In genomic region chr7:28765211-28765610, GRCm38 (mm10) we compare ENCODE assay signal across 9 mouse cellular contexts. TPM values are rescaled to one million over a fixed set of nuclear protein-coding genes. Genes with fewer than 3 reads are reported as not detected.
DNase-seq lines count a peak whose midpoint lies in the region; ATAC-seq and TF ChIP-seq lines count a peak whose summit lies in the region.
"Had no signal": no experiment of that assay in that cellular context is flagged by ENCODE, and none has a peak within 500 bp of the region (broad histone marks: within the 10 kb centered on the region; RNA-seq: fewer than 3 reads in every experiment).

No protein-coding gene starts in this region.

- no peaks in the 10 kb centered on the region for H3K27me3 ChIP-seq in forebrain, embryonic 10.5 days (ENCODE audit: poor library complexity, severe bottlenecking)
- no peaks in the 10 kb centered on the region for H3K27me3 ChIP-seq in liver, embryonic 12.5 days (replicated peaks)

- H3K36me3 ChIP-seq in forebrain, embryonic 10.5 days (replicated peaks), result peaks cover 25% of the 10 kb centered on the region
- H3K36me3 ChIP-seq in liver, embryonic 12.5 days, result peaks cover 31% of the 10 kb centered on the region

- DNase-seq in gastrocnemius, adult 2 months, result no peak
- no peak for DNase-seq in gastrocnemius, postnatal 14 days
- DNase-seq in 3T3-L1 (ENCODE audit: low read depth, low spot score), result peak; percentile 27
- no peak for DNase-seq in forebrain, embryonic 10.5 days (ENCODE audit: extremely low spot score, low spot score)
- DNase-seq in embryo, embryonic 11 days, result no peak
- DNase-seq in cerebellum, postnatal 4 days (ENCODE audit: low spot score in 2 of 2), result no peak
- DNase-seq in left cerebral cortex, postnatal 36 days (ENCODE audit: low spot score in 2 of 2), result no peak
- DNase-seq: right cerebral cortex, postnatal 4 days had no signal

- H3K27ac ChIP-seq in gastrocnemius, adult 2 months, result peak overlapping the region; percentile 97
- H3K27ac ChIP-seq in forebrain, embryonic 10.5 days, result no peak overlapping the region
- no peak overlapping the region for H3K27ac ChIP-seq in liver, embryonic 12.5 days

- H3K9ac ChIP-seq in liver, embryonic 12.5 days, result peak overlapping the region; percentile 78; the same call in 1 of the 2 replicates

- intact Hi-C loops in gastrocnemius, adult 2 months (cut with DNase I), result loop anchor here (10.0 kb wide), 1 partner anchor 410 kb away; the partner anchor contains the start of genes Ggn and Spred3
- intact Hi-C loops in gastrocnemius, postnatal 14 days (cut with DNase I; ENCODE audit: low total_unique reads), result no loop called here
- intact Hi-C loops in left cerebral cortex, postnatal 36 days (cut with DNase I), result no loop called here

- H3K4me3 ChIP-seq in gastrocnemius, adult 2 months, result peak overlapping the region; percentile 91
- H3K4me3 ChIP-seq in forebrain, embryonic 10.5 days, result peak overlapping the region; percentile 82
- H3K4me3 ChIP-seq in liver, embryonic 12.5 days, result peak overlapping the region; percentile 84

- H3K4me1 ChIP-seq in forebrain, embryonic 10.5 days, result peaks cover 32% of the 10 kb centered on the region
- H3K4me1 ChIP-seq in liver, embryonic 12.5 days, result peaks cover 44% of the 10 kb centered on the region

- peak overlapping the region; percentile 79 for H3K4me2 ChIP-seq in liver, embryonic 12.5 days

- ATAC-seq in liver, embryonic 12.5 days, result no peak

- TF ChIP-seq CTCF in gastrocnemius, adult 2 months (IDR thresholded peaks at IDR 0.05), result no peak

- H3K9me3 ChIP-seq in forebrain, embryonic 10.5 days, result no peaks in the 10 kb centered on the region
- H3K9me3 ChIP-seq in liver, embryonic 12.5 days (replicated peaks), result no peaks in the 10 kb centered on the region

- 89% methylated on average over 6 of the region's 6 CpGs for WGBS in forebrain, embryonic 10.5 days
- WGBS in liver, embryonic 12.5 days (ENCODE audit: insufficient replicate concordance), result 56% methylated on average over 6 of the region's 6 CpGs

RNA-seq across cellular contexts. Expression of gene Sirt2, which starts 1.3 kb away (rescaled TPM):
- total RNA-seq in gastrocnemius, adult 2 months (2021), result 10 to 100 TPM; 91.0 to 92.5 TPM
- total RNA-seq in gastrocnemius, postnatal 14 days (2021), result 10 to 100 TPM; 77.2 to 77.5 TPM
- 60.8 and 63.5 TPM in 2 replicates for polyA plus RNA-seq in forebrain, embryonic 10.5 days (2016; fragmentation: Nextera tagmentation; extraction: Ambion mirVana)
- 28.5 and 29.0 TPM in 2 replicates for polyA plus RNA-seq in liver, embryonic 12.5 days (2016; fragmentation: Nextera tagmentation; extraction: Ambion mirVana)
- 100 to 1,000 TPM; 142 to 169 TPM for total RNA-seq in left cerebral cortex, postnatal 36 days (2021)

RNA-seq across cellular contexts. Expression of gene Nfkbib, which starts 2.1 kb away (rescaled TPM):
- total RNA-seq in gastrocnemius, adult 2 months (2021), result 10 to 100 TPM; 27.1 to 31.3 TPM
- 10 to 100 TPM; 21.2 to 21.3 TPM for total RNA-seq in gastrocnemius, postnatal 14 days (2021)
- 56.6 and 57.6 TPM in 2 replicates for polyA plus RNA-seq in forebrain, embryonic 10.5 days (2016; fragmentation: Nextera tagmentation; extraction: Ambion mirVana)
- polyA plus RNA-seq in liver, embryonic 12.5 days (2016; fragmentation: Nextera tagmentation; extraction: Ambion mirVana), result 41.6 and 43.1 TPM in 2 replicates
- 10 to 100 TPM; 34.7 to 38.9 TPM for total RNA-seq in left cerebral cortex, postnatal 36 days (2021)

RNA-seq across cellular contexts. Expression of gene Ccer2, which starts 9.2 kb away (rescaled TPM):
- total RNA-seq in gastrocnemius, adult 2 months (2021), result not detected
- total RNA-seq in gastrocnemius, postnatal 14 days (2021), result not detected
- not detected in 2 replicates for polyA plus RNA-seq in forebrain, embryonic 10.5 days (2016; fragmentation: Nextera tagmentation; extraction: Ambion mirVana)
- polyA plus RNA-seq in liver, embryonic 12.5 days (2016; fragmentation: Nextera tagmentation; extraction: Ambion mirVana), result not detected in 2 replicates
- total RNA-seq in left cerebral cortex, postnatal 36 days (2021), result 1 to 10 TPM; 1.3 to 2.6 TPM

RNA-seq across cellular contexts. Expression of gene Sars2, which starts 23.4 kb away (rescaled TPM):
- 10 to 100 TPM; 11.7 to 14.7 TPM for total RNA-seq in gastrocnemius, adult 2 months (2021)
- 10 to 100 TPM; 19.0 TPM for total RNA-seq in gastrocnemius, postnatal 14 days (2021)
- polyA plus RNA-seq in forebrain, embryonic 10.5 days (2016; fragmentation: Nextera tagmentation; extraction: Ambion mirVana), result 40.7 and 43.4 TPM in 2 replicates
- 20.4 and 22.3 TPM in 2 replicates for polyA plus RNA-seq in liver, embryonic 12.5 days (2016; fragmentation: Nextera tagmentation; extraction: Ambion mirVana)
- total RNA-seq in left cerebral cortex, postnatal 36 days (2021), result 10 to 100 TPM; 14.9 to 15.1 TPM

RNA-seq across cellular contexts. Expression of gene Rinl, which starts 23.6 kb away (rescaled TPM):
- total RNA-seq in gastrocnemius, adult 2 months (2021), result under 1 TPM; 0.71 to 0.89 TPM
- 1 to 10 TPM in 1 of 2 experiments, under 1 TPM in 1; 0.80 to 1.3 TPM for total RNA-seq in gastrocnemius, postnatal 14 days (2021)
- polyA plus RNA-seq in forebrain, embryonic 10.5 days (2016; fragmentation: Nextera tagmentation; extraction: Ambion mirVana), result 3.4 and 3.8 TPM in 2 replicates
- polyA plus RNA-seq in liver, embryonic 12.5 days (2016; fragmentation: Nextera tagmentation; extraction: Ambion mirVana), result 14.5 and 16.1 TPM in 2 replicates
- 1 to 10 TPM; 2.3 to 3.1 TPM for total RNA-seq in left cerebral cortex, postnatal 36 days (2021)
